Mouse (Mus musculus) small intestine, adult 2 months (tissue): ENCODE data around the gene Gtf2ird1. TPM values are rescaled to one million over a fixed set of nuclear protein-coding genes. Genes with fewer than 3 reads are reported as not detected.
"Not testable (repeated sequence)": the region's sequence is repeated elsewhere in the genome, so short reads cannot be mapped to it uniquely, and the experiment has no call there.

Experiments
- H3K27ac ChIP-seq: fragments of 200-500 bp; 2 replicates; pipeline ENCODE4 v1.5.1; 2012; ENCODE audit warnings: low read depth, low read length, control low read depth, inconsistent platforms; ENCODE audit not compliant: insufficient read depth
- H3K27me3 ChIP-seq: fragments of 200-500 bp; 2 replicates; pipeline ENCODE4 v1.6.1; 2012; ENCODE audit warnings: mild to moderate bottlenecking, moderate library complexity, low read length, inconsistent platforms; ENCODE audit not compliant: control insufficient read depth, insufficient read depth
- H3K36me3 ChIP-seq: fragments of 200-500 bp; 2 replicates; pipeline ENCODE4 v1.6.1; 2012; ENCODE audit warnings: mild to moderate bottlenecking, low read length, control low read depth, inconsistent platforms; ENCODE audit not compliant: control insufficient read depth, insufficient read depth
- H3K4me1 ChIP-seq: fragments of 200-500 bp; 2 replicates; pipeline ENCODE4 v1.6.1; 2012; ENCODE audit warnings: low read length, inconsistent platforms, mixed read lengths; ENCODE audit not compliant: control insufficient read depth, insufficient read depth, insufficient read length
- H3K4me3 ChIP-seq: fragments of 200-500 bp; 2 replicates; pipeline ENCODE4 v1.5.1; 2012; ENCODE audit warnings: low read depth, mild to moderate bottlenecking, control low read depth, inconsistent platforms, low read length, moderate library complexity
- CTCF ChIP-seq: fragments of 200-500 bp; IDR thresholded peaks from 2 replicates; pipeline ENCODE4 v1.5.1; 2012; ENCODE audit warnings: low read depth, mild to moderate bottlenecking, control low read depth, inconsistent platforms, low read length, moderate library complexity, mixed read lengths; ENCODE audit not compliant: insufficient replicate concordance, insufficient read length; ENCODE audit errors: extremely low read depth
- POLR2A ChIP-seq: fragments of 200-500 bp; IDR thresholded peaks from 2 replicates; pipeline ENCODE4 v1.6.1; 2012; ENCODE audit warnings: low read depth, mild to moderate bottlenecking, control low read depth, inconsistent platforms, low read length, moderate library complexity
- WGBS: fragments of 180-500 bp; shearing (Covaris S2); methylation state at CpG from one replicate; pipeline ENCODE4 v1.1.7; 2018; 5-methylcytosine and 5-hydroxymethylcytosine counted together
- polyA plus RNA-seq: library from polyadenylated mRNA; depleted of rRNA; stranded (reverse); fragments of >200 nt; gene quantifications from 2 replicates; pipeline ENCODE4 v1.2.3, GENCODE M21; 2012

Gtf2ird1 gene
- polyA plus RNA-seq, 1 experiment: 40.4 TPM

DNA sequence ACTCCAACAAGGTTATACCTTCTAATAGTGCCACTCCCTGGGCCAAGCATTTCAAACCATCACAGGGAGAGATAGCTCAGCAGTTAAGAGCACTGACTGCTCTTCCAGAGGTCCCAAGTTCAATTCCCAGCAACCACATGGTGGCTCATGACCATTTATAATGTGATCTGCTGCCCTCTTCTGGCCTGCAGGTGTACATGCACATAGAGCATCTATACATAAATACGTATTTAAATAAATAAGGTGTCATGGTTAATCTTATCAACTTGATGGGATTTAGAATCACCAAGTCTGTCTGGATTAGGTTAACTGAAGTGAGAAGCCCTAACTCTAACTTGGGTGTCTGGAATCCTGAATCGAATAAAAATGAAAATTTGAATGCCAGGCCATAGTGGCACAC, 109.5 kb downstream of the Gtf2ird1 start:
- Histone ChIP-seq H3K36me3 (no peaks in the 10 kb centered on the region), H3K27ac (no peak overlapping the region), H3K4me3 (no peak overlapping the region), H3K4me1 (peaks cover 2% of the 10 kb centered on the region), H3K27me3 (no peaks in the 10 kb centered on the region)
- 76% methylated on average over 2 of the region's 2 CpGs for WGBS
- TF ChIP-seq POLR2A (no peak), CTCF (peak; percentile 35; the same call in 1 of the 2 replicates)

DNA sequence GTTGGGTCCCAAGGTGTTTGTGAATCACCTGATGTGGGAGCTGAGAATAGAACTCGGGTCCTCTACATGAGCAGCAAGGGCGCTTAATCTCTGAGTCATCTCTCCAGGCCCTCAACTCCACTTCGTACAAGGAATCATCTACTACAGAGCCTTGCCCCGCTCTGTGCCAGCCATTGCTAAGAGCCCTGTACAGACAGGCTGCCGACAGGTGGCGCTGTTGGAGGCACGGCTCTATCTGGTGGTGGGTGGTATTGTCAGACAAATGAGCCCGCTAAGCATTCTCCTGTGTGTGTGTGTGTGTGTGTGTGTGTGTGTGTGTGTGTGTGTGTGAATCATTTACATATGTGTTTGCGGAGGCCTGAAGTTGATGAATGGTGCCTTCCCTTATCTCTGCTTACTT, 111.1 kb downstream of the Gtf2ird1 start:
- H3K36me3 ChIP-seq: no peaks in the 10 kb centered on the region
- H3K4me3 ChIP-seq: no peak overlapping the region
- TF ChIP-seq POLR2A: no peak
- peak; percentile 27; the same call in 1 of the 2 replicates for TF ChIP-seq CTCF
- peaks cover under 1% of the 10 kb centered on the region for H3K4me1 ChIP-seq
- no peaks in the 10 kb centered on the region for H3K27me3 ChIP-seq
- WGBS: 73% methylated on average over 9 of the region's 9 CpGs
- no peak overlapping the region for H3K27ac ChIP-seq

DNA sequence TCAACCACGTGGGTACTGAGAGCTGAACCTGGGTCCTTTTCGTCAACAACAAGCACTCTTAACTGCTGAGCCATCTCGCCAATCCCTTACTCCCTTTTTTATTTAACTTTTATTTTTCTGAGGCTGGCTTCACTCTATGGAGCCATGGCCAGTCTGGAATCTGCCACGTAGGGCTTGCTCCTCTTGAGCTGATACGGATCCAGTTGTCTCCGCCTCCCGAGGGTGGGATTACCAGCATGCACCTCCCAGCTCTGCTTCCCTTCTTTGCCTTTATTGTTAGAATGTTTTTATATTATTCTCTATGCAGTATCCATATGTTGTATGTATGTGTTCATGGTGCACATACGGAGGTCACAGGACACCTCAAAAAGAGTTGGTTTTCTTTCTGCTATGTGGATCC, 112.4 kb downstream of the Gtf2ird1 start:
- no peaks in the 10 kb centered on the region for H3K27me3 ChIP-seq
- TF ChIP-seq POLR2A (no peak), CTCF (no peak)
- no peaks in the 10 kb centered on the region for H3K36me3 ChIP-seq
- H3K27ac ChIP-seq: no peak overlapping the region
- 79% methylated on average over 8 of the region's 8 CpGs for WGBS
- H3K4me3 ChIP-seq: no peak overlapping the region
- no peaks in the 10 kb centered on the region; the same call in 1 of the 2 replicates for H3K4me1 ChIP-seq

DNA sequence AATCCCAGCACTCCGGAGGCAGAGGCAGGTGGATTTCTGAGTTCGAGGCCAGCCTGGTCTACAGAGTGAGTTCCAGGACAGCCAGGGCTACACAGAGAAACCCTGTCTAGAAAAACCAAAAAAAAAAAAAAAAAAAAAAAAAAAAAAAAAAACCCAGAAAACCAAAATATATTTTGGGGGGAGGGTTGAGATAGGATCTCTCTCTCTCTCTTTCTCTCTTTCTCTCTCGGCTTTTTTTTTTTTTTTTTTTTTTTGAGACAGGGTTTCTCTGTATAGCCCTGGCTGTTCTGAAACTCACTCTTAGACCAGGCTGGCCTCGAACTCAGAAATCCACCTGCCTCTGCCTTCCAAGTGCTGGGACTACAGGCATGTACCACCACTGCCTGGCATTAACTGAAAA, 113.0 kb downstream of the Gtf2ird1 start:
- H3K36me3 ChIP-seq, H3K4me1 ChIP-seq, H3K4me3 ChIP-seq, H3K27ac ChIP-seq, H3K27me3 ChIP-seq: not testable (repeated sequence)
- WGBS: 80% methylated on average over 4 of the region's 4 CpGs

DNA sequence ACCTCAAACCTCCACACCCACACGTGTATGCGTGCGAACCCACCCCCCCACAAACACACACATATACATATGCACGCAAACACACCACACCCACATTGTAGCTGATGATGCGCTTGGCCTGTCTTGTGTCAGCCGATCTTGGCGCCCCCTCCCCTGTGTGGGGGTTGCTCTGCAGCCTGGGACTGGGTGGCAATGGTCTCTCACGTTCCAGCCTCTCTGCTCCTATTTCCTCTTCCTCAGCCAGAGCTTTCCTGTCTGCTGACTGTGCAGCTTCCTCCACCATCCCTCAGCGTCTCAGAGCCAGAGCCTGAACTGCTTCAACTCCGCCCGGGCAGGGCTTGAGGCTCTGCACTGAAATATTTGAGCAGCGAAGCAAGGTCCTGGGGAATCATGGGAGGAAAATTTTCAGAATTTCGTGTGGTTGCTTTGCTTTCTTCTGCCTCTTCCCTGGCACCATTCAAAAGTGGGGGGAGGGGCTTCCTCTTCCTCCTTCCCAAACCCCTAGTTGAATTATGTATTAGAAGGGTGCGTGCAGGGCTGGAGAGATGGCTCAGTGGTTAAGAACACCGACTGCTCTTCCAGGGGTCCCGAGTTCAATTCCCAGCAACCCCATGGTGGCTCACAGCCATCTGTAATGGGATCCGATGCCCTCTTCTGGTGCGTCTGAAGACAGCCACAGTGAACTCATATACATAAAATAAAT, 113.9 kb downstream of the Gtf2ird1 start:
- WGBS: 64% methylated on average over 18 of the region's 18 CpGs
- H3K4me3 ChIP-seq: peak overlapping the region; percentile 33
- TF ChIP-seq CTCF: no peak
- no peak for TF ChIP-seq POLR2A
- H3K4me1 ChIP-seq: no peaks in the 10 kb centered on the region; the same call in 1 of the 2 replicates
- H3K36me3 ChIP-seq: no peaks in the 10 kb centered on the region
- no peaks in the 10 kb centered on the region for H3K27me3 ChIP-seq
- H3K27ac ChIP-seq: no peak overlapping the region

DNA sequence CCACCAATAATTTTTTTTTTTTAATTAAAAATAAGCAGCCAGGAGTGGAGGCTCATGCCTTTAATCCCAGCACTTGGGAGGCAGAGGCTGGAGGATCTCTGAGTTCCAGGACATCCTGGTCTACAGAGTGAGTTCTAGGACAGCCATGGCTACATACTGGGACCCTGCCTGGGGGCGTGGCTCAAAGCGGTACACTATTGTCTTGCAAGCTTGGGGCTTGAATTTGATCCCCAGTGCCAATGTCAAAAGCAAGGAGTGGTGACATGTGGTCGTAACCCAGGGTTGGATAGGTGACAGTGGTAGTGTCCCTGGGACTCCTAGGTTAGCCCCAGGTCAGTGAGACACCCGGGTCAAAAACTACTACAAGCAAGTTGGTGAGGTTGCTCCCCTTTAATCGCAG, 114.8 kb downstream of the Gtf2ird1 start:
- 84% methylated on average over 5 of the region's 5 CpGs for WGBS

DNA sequence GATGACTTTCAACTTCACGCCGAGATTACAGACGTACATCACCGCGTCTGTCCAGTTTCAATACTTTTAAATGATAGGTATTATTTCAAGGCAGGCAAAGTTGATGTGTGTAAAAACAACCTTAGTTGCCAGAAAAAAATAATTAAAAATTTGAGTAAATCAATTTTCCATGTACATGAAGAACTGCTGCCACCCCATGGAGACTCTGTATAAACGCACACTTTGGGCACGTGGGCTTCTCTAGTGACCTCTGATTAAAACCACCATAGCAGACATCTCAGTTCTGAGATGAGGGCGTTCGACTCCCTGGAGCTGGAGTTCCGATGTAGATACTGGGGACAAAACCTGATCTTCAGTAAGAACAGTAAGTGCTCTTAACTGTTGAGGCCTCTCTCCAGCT, 115.2 kb downstream of the Gtf2ird1 start:
- Histone ChIP-seq H3K36me3 (no peaks in the 10 kb centered on the region), H3K4me3 (no peak overlapping the region), H3K27me3 (no peaks in the 10 kb centered on the region), H3K4me1 (no peaks in the 10 kb centered on the region; the same call in 1 of the 2 replicates), H3K27ac (no peak overlapping the region)
- TF ChIP-seq POLR2A (no peak), CTCF (no peak)
- 58% methylated on average over 10 of the region's 10 CpGs for WGBS

More for the DNA sequence above, 114.8 kb downstream of the Gtf2ird1 start:
- Histone ChIP-seq H3K36me3 (no peaks in the 10 kb centered on the region), H3K4me3 (no peak overlapping the region), H3K4me1 (no peaks in the 10 kb centered on the region; the same call in 1 of the 2 replicates), H3K27ac (no peak overlapping the region), H3K27me3 (no peaks in the 10 kb centered on the region)
- TF ChIP-seq CTCF (no peak), POLR2A (no peak)
